Mouse (Mus musculus): ENCODE results near the gene Tmem158. TPM values are rescaled to one million over a fixed set of nuclear protein-coding genes. Genes with fewer than 3 reads are reported as not detected.

Gene Tmem158
- polyA plus RNA-seq, 1 experiment from 2014 or later, result 29.0 TPM

GRCm38 (mm10) chr9:123285623-123286022 is 25.1 kb upstream of the Tmem158 start:
- no peak for ATAC-seq
- Histone ChIP-seq H3K4me2 (ENCODE audit: low read length) (no peak overlapping the region), H3K36me3 (ENCODE audit: control insufficient read depth, insufficient read depth) (no peaks in the 10 kb centered on the region), H3K4me1 (replicated peaks; ENCODE audit: control insufficient read depth, insufficient read depth, low read length) (no peaks in the 10 kb centered on the region), H3K9ac (replicated peaks; ENCODE audit: low read depth, low read length) (no peak overlapping the region), H3K9me3 (ENCODE audit: control insufficient read depth, low read length) (no peaks in the 10 kb centered on the region), H3K4me3 (replicated peaks; ENCODE audit: low read length) (no peak overlapping the region), H3K27ac (ENCODE audit: low read length) (no peak overlapping the region), H3K27me3 (replicated peaks; ENCODE audit: control insufficient read depth, insufficient read depth, low read length) (no peaks in the 10 kb centered on the region)
- WGBS, result 53% methylated on average over 4 of the region's 4 CpGs

GRCm38 (mm10) chr9:123280775-123281174 is 20.2 kb upstream of the Tmem158 start:
- Histone ChIP-seq H3K9me3 (ENCODE audit: control insufficient read depth, low read length) (no peaks in the 10 kb centered on the region), H3K4me3 (replicated peaks; ENCODE audit: low read length) (no peak overlapping the region), H3K9ac (replicated peaks; ENCODE audit: low read depth, low read length) (no peak overlapping the region), H3K36me3 (ENCODE audit: control insufficient read depth, insufficient read depth) (no peaks in the 10 kb centered on the region), H3K27me3 (replicated peaks; ENCODE audit: control insufficient read depth, insufficient read depth, low read length) (no peaks in the 10 kb centered on the region), H3K4me2 (ENCODE audit: low read length) (no peak overlapping the region), H3K4me1 (replicated peaks; ENCODE audit: control insufficient read depth, insufficient read depth, low read length) (no peaks in the 10 kb centered on the region), H3K27ac (ENCODE audit: low read length) (no peak overlapping the region)
- no peak for ATAC-seq

GRCm38 (mm10) chr9:123278003-123278402 is 17.4 kb upstream of the Tmem158 start:
- H3K9me3 ChIP-seq (ENCODE audit: control insufficient read depth, low read length), result no peaks in the 10 kb centered on the region
- no peaks in the 10 kb centered on the region for H3K4me1 ChIP-seq (replicated peaks; ENCODE audit: control insufficient read depth, insufficient read depth, low read length)
- no peaks in the 10 kb centered on the region for H3K27me3 ChIP-seq (replicated peaks; ENCODE audit: control insufficient read depth, insufficient read depth, low read length)
- no peak overlapping the region for H3K9ac ChIP-seq (replicated peaks; ENCODE audit: low read depth, low read length)
- H3K4me2 ChIP-seq (ENCODE audit: low read length), result no peak overlapping the region
- WGBS, result 72% methylated on average over 2 of the region's 2 CpGs
- no peak for ATAC-seq
- no peak overlapping the region for H3K27ac ChIP-seq (ENCODE audit: low read length)
- H3K4me3 ChIP-seq (replicated peaks; ENCODE audit: low read length), result no peak overlapping the region
- H3K36me3 ChIP-seq (ENCODE audit: control insufficient read depth, insufficient read depth), result no peaks in the 10 kb centered on the region

- Histone ChIP-seq H3K9ac (replicated peaks; ENCODE audit: low read depth, low read length) (no peak overlapping the region), H3K4me2 (ENCODE audit: low read length) (no peak overlapping the region), H3K4me1 (replicated peaks; ENCODE audit: control insufficient read depth, insufficient read depth, low read length) (no peaks in the 10 kb centered on the region), H3K36me3 (ENCODE audit: control insufficient read depth, insufficient read depth) (no peaks in the 10 kb centered on the region), H3K27me3 (replicated peaks; ENCODE audit: control insufficient read depth, insufficient read depth, low read length) (no peaks in the 10 kb centered on the region), H3K9me3 (ENCODE audit: control insufficient read depth, low read length) (no peaks in the 10 kb centered on the region), H3K4me3 (replicated peaks; ENCODE audit: low read length) (no peak overlapping the region), H3K27ac (ENCODE audit: low read length) (no peak overlapping the region)
- ATAC-seq, result no peak
- WGBS, result 89% methylated on average over 2 of the region's 2 CpGs
These were observed 14.8 kb upstream of the Tmem158 start for GRCm38 (mm10) chr9:123275373-123275772.

GRCm38 (mm10) chr9:123274674-123275073 is 14.1 kb upstream of the Tmem158 start:
- H3K9me3 ChIP-seq (ENCODE audit: control insufficient read depth, low read length), result no peaks in the 10 kb centered on the region
- H3K36me3 ChIP-seq (ENCODE audit: control insufficient read depth, insufficient read depth), result no peaks in the 10 kb centered on the region
- H3K4me3 ChIP-seq (replicated peaks; ENCODE audit: low read length), result no peak overlapping the region
- no peak overlapping the region for H3K9ac ChIP-seq (replicated peaks; ENCODE audit: low read depth, low read length)
- no peak overlapping the region for H3K27ac ChIP-seq (ENCODE audit: low read length)
- 87% methylated on average over 5 of the region's 5 CpGs for WGBS
- no peaks in the 10 kb centered on the region for H3K4me1 ChIP-seq (replicated peaks; ENCODE audit: control insufficient read depth, insufficient read depth, low read length)
- no peaks in the 10 kb centered on the region for H3K27me3 ChIP-seq (replicated peaks; ENCODE audit: control insufficient read depth, insufficient read depth, low read length)
- no peak for ATAC-seq
- H3K4me2 ChIP-seq (ENCODE audit: low read length), result no peak overlapping the region

GRCm38 (mm10) chr9:123273876-123274275 is 13.3 kb upstream of the Tmem158 start:
- no peaks in the 10 kb centered on the region for H3K4me1 ChIP-seq (replicated peaks; ENCODE audit: control insufficient read depth, insufficient read depth, low read length)

GRCm38 (mm10) chr9:123271552-123271951 is 11.0 kb upstream of the Tmem158 start:
- Histone ChIP-seq H3K9me3 (ENCODE audit: control insufficient read depth, low read length) (no peaks in the 10 kb centered on the region), H3K4me2 (ENCODE audit: low read length) (no peak overlapping the region), H3K27me3 (replicated peaks; ENCODE audit: control insufficient read depth, insufficient read depth, low read length) (no peaks in the 10 kb centered on the region), H3K4me1 (replicated peaks; ENCODE audit: control insufficient read depth, insufficient read depth, low read length) (no peaks in the 10 kb centered on the region), H3K9ac (replicated peaks; ENCODE audit: low read depth, low read length) (no peak overlapping the region), H3K4me3 (replicated peaks; ENCODE audit: low read length) (no peak overlapping the region), H3K36me3 (ENCODE audit: control insufficient read depth, insufficient read depth) (no peaks in the 10 kb centered on the region), H3K27ac (ENCODE audit: low read length) (no peak overlapping the region)
- 80% methylated on average over 4 of the region's 4 CpGs for WGBS
- no peak for ATAC-seq

More at GRCm38 (mm10) chr9:123273876-123274275, 13.3 kb upstream of the Tmem158 start:
- 67% methylated on average over 2 of the region's 2 CpGs for WGBS
- no peak for ATAC-seq
- Histone ChIP-seq H3K4me3 (replicated peaks; ENCODE audit: low read length) (no peak overlapping the region), H3K36me3 (ENCODE audit: control insufficient read depth, insufficient read depth) (no peaks in the 10 kb centered on the region), H3K27ac (ENCODE audit: low read length) (no peak overlapping the region), H3K9me3 (ENCODE audit: control insufficient read depth, low read length) (no peaks in the 10 kb centered on the region), H3K9ac (replicated peaks; ENCODE audit: low read depth, low read length) (no peak overlapping the region), H3K27me3 (replicated peaks; ENCODE audit: control insufficient read depth, insufficient read depth, low read length) (no peaks in the 10 kb centered on the region), H3K4me2 (ENCODE audit: low read length) (no peak overlapping the region)

GRCm38 (mm10) chr9:123269906-123270558 is 9.5 kb upstream of the Tmem158 start:
- ATAC-seq, result no peak
- 82% methylated on average over 2 of the region's 2 CpGs for WGBS
- no peaks in the 10 kb centered on the region for H3K36me3 ChIP-seq (ENCODE audit: control insufficient read depth, insufficient read depth)
- H3K4me3 ChIP-seq (replicated peaks; ENCODE audit: low read length), result no peak overlapping the region
- H3K27me3 ChIP-seq (replicated peaks; ENCODE audit: control insufficient read depth, insufficient read depth, low read length), result no peaks in the 10 kb centered on the region
- H3K9ac ChIP-seq (replicated peaks; ENCODE audit: low read depth, low read length), result no peak overlapping the region
- H3K4me1 ChIP-seq (replicated peaks; ENCODE audit: control insufficient read depth, insufficient read depth, low read length), result no peaks in the 10 kb centered on the region
- no peaks in the 10 kb centered on the region for H3K9me3 ChIP-seq (ENCODE audit: control insufficient read depth, low read length)
- no peak overlapping the region for H3K27ac ChIP-seq (ENCODE audit: low read length)
- H3K4me2 ChIP-seq (ENCODE audit: low read length), result no peak overlapping the region

- Histone ChIP-seq H3K36me3 (ENCODE audit: control insufficient read depth, insufficient read depth) (no peaks in the 10 kb centered on the region), H3K27me3 (replicated peaks; ENCODE audit: control insufficient read depth, insufficient read depth, low read length) (peaks cover 5% of the 10 kb centered on the region), H3K9ac (replicated peaks; ENCODE audit: low read depth, low read length) (peak overlapping the region; percentile 77), H3K4me2 (ENCODE audit: low read length) (peak overlapping the region; percentile 84), H3K4me1 (replicated peaks; ENCODE audit: control insufficient read depth, insufficient read depth, low read length) (peaks cover 7% of the 10 kb centered on the region), H3K27ac (ENCODE audit: low read length) (peak overlapping the region; percentile 72), H3K9me3 (ENCODE audit: control insufficient read depth, low read length) (no peaks in the 10 kb centered on the region), H3K4me3 (replicated peaks; ENCODE audit: low read length) (peak overlapping the region; percentile 77)
- ATAC-seq, result peak; percentile 69
- under 1% methylated on average over 91 of the region's 92 CpGs for WGBS
These were observed 511 bp downstream of the Tmem158 start for GRCm38 (mm10) chr9:123259896-123260610.
